Mouse (Mus musculus): Measurements from ENCODE around the gene Ctbp1. TPM values are rescaled to one million over a fixed set of nuclear protein-coding genes. Genes with fewer than 3 reads are reported as not detected.
A peak's percentile ranks its signal among the peaks of the same experiment; 100 is the strongest.

The Ctbp1 gene
- polyA plus RNA-seq, 1 experiment from 2014 or later, result 157 TPM

- DNase-seq (ENCODE audit: low spot score) (no peak), ATAC-seq (ENCODE audit: low FRiP score, low TSS enrichment) (no peak)
- Histone ChIP-seq H3K27ac (replicated peaks) (peak overlapping the region; percentile 40; the same call in 1 of the 2 replicates), H3K4me3 (ENCODE audit: low read depth, low read length) (no peak overlapping the region), H3K4me1 (replicated peaks; ENCODE audit: control insufficient read depth, insufficient read depth) (0 out of 2 replicates have a peak, but pooled peaks cover 2% of the 10 kb centered on the region), H3K4me2 (replicated peaks; ENCODE audit: low read depth) (no peak overlapping the region), H3K9me3 (ENCODE audit: control insufficient read depth, low read length) (no peaks in the 10 kb centered on the region), H3K36me3 (ENCODE audit: control insufficient read depth, insufficient read depth, low read length) (no peaks in the 10 kb centered on the region), H3K27me3 (ENCODE audit: control insufficient read depth, insufficient read depth, low read length) (no peaks in the 10 kb centered on the region), H3K9ac (ENCODE audit: low read length) (no peak overlapping the region; the same call in 1 of the 2 replicates)
- TF ChIP-seq EP300 (optimal IDR thresholded peaks at IDR 0.05), result no peak
- no peak for TF ChIP-seq CTCF (IDR thresholded peaks at IDR 0.05; ENCODE audit: low read depth)
- WGBS, result 63% methylated on average over 3 of the region's 3 CpGs
These were observed 35.6 kb downstream of the Ctbp1 start for GRCm38 (mm10) chr5:33239111-33239714.

DNA sequence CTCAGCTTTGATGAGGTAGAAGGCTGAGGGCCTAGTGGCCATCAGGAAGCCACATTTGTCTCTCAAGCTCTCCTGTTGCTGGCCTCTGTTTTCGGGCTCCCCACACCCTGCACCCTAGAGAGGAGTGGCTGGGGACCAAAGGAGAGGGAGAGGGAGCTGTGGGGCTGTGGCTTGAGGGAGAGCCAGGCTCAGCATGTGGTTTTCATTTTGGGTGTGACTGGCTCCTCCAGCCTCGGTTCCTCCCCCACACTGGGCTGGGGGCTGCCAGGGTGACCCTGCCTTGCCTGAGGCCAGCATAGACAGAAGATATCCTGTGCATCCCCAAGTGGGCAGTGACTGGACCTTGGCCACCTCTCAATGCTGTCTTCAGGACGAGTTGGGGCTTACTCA is 36.5 kb downstream of the Ctbp1 start:
- Histone ChIP-seq H3K4me3 (ENCODE audit: low read depth, low read length) (no peak overlapping the region), H3K36me3 (ENCODE audit: control insufficient read depth, insufficient read depth, low read length) (no peaks in the 10 kb centered on the region), H3K27me3 (ENCODE audit: control insufficient read depth, insufficient read depth, low read length) (no peaks in the 10 kb centered on the region), H3K4me1 (replicated peaks; ENCODE audit: control insufficient read depth, insufficient read depth) (0 out of 2 replicates have a peak, but pooled peaks cover 2% of the 10 kb centered on the region), H3K9ac (ENCODE audit: low read length) (no peak overlapping the region; the same call in 1 of the 2 replicates), H3K27ac (replicated peaks) (0 out of 2 replicates have a peak overlapping the region, but pooled peaks have one; percentile 8), H3K9me3 (ENCODE audit: control insufficient read depth, low read length) (no peaks in the 10 kb centered on the region), H3K4me2 (replicated peaks; ENCODE audit: low read depth) (no peak overlapping the region)
- TF ChIP-seq CTCF (IDR thresholded peaks at IDR 0.05; ENCODE audit: low read depth) (no peak), EP300 (optimal IDR thresholded peaks at IDR 0.05) (no peak)
- 58% methylated on average over 3 of the region's 3 CpGs for WGBS
- ATAC-seq (ENCODE audit: low FRiP score, low TSS enrichment), result no peak
- no peak for DNase-seq (ENCODE audit: low spot score)

DNA sequence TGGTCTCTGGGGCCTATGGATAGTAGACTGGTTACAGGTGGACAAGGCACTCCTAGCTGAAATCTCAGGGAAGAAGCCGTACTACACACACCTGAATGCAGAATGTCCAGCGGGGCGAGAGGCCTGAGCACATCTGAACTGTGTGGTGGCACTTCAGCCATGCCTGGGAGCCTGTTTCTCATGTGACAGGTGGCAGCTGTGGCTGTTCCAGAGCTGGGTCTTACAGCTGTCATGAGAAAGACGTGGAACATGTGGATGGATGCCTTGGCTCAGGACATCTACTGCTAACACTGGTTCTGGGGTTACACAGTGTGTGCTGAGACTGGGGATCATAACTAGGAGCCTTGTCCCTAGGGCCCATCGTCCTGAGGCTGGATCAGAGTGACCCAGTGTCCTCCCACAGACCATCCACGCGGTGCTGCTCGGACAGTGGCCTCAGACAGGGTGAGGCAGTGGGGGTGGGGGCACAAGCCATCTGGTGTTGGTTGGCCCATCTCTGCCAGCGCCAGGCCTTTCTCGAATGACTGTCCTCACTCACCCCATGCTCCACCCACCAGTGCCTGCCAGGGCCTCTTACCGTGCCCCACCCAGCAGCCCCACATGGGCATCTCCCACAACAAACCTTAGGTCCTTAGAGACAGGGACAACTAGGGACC is 37.1 kb downstream of the Ctbp1 start:
- TF ChIP-seq CTCF (IDR thresholded peaks at IDR 0.05; ENCODE audit: low read depth) (no peak), EP300 (optimal IDR thresholded peaks at IDR 0.05) (no peak)
- Histone ChIP-seq H3K4me2 (replicated peaks; ENCODE audit: low read depth) (no peak overlapping the region), H3K27ac (replicated peaks) (no peak overlapping the region), H3K36me3 (ENCODE audit: control insufficient read depth, insufficient read depth, low read length) (no peaks in the 10 kb centered on the region), H3K4me3 (ENCODE audit: low read depth, low read length) (no peak overlapping the region), H3K27me3 (ENCODE audit: control insufficient read depth, insufficient read depth, low read length) (no peaks in the 10 kb centered on the region), H3K9ac (ENCODE audit: low read length) (no peak overlapping the region), H3K4me1 (replicated peaks; ENCODE audit: control insufficient read depth, insufficient read depth) (0 out of 2 replicates have a peak, but pooled peaks cover 2% of the 10 kb centered on the region), H3K9me3 (ENCODE audit: control insufficient read depth, low read length) (no peaks in the 10 kb centered on the region)
- ATAC-seq (ENCODE audit: low FRiP score, low TSS enrichment) (0 out of 2 replicates have a peak, but pooled peaks have one; percentile 18), DNase-seq (ENCODE audit: low spot score) (no peak)
- 72% methylated on average over 11 of the region's 11 CpGs for WGBS

- WGBS, result 27% methylated on average over 13 of the region's 13 CpGs
- Histone ChIP-seq H3K27me3 (ENCODE audit: control insufficient read depth, insufficient read depth, low read length) (no peaks in the 10 kb centered on the region), H3K4me1 (replicated peaks; ENCODE audit: control insufficient read depth, insufficient read depth) (peaks cover 4% of the 10 kb centered on the region; the same call in 1 of the 2 replicates), H3K4me2 (replicated peaks; ENCODE audit: low read depth) (no peak overlapping the region), H3K27ac (replicated peaks) (peak overlapping the region; percentile 63), H3K9ac (ENCODE audit: low read length) (no peak overlapping the region), H3K36me3 (ENCODE audit: control insufficient read depth, insufficient read depth, low read length) (no peaks in the 10 kb centered on the region), H3K9me3 (ENCODE audit: control insufficient read depth, low read length) (no peaks in the 10 kb centered on the region), H3K4me3 (ENCODE audit: low read depth, low read length) (no peak overlapping the region)
- TF ChIP-seq CTCF (IDR thresholded peaks at IDR 0.05; ENCODE audit: low read depth), result no peak
- TF ChIP-seq EP300 (optimal IDR thresholded peaks at IDR 0.05), result no peak
- ATAC-seq (ENCODE audit: low FRiP score, low TSS enrichment), result peak; percentile 66; the same call in 1 of the 2 replicates
- DNase-seq (ENCODE audit: low spot score), result no peak
These were observed 40.3 kb downstream of the Ctbp1 start for GRCm38 (mm10) chr5:33234391-33235031.

GRCm38 (mm10) chr5:33232791-33233190 is 42.0 kb downstream of the Ctbp1 start:
- no peak for ATAC-seq (ENCODE audit: low FRiP score, low TSS enrichment)
- H3K4me1 ChIP-seq (replicated peaks; ENCODE audit: control insufficient read depth, insufficient read depth), result peaks cover 2% of the 10 kb centered on the region; the same call in 1 of the 2 replicates
- 64% methylated on average over 5 of the region's 5 CpGs for WGBS
- no peak overlapping the region for H3K27ac ChIP-seq (replicated peaks)
- H3K36me3 ChIP-seq (ENCODE audit: control insufficient read depth, insufficient read depth, low read length), result no peaks in the 10 kb centered on the region
- H3K4me2 ChIP-seq (replicated peaks; ENCODE audit: low read depth), result no peak overlapping the region
- no peak for DNase-seq (ENCODE audit: low spot score)
- no peaks in the 10 kb centered on the region for H3K9me3 ChIP-seq (ENCODE audit: control insufficient read depth, low read length)
- H3K27me3 ChIP-seq (ENCODE audit: control insufficient read depth, insufficient read depth, low read length), result no peaks in the 10 kb centered on the region
- no peak overlapping the region for H3K9ac ChIP-seq (ENCODE audit: low read length)
- no peak for TF ChIP-seq CTCF (IDR thresholded peaks at IDR 0.05; ENCODE audit: low read depth)
- TF ChIP-seq EP300 (optimal IDR thresholded peaks at IDR 0.05), result no peak
- H3K4me3 ChIP-seq (ENCODE audit: low read depth, low read length), result no peak overlapping the region
